Mouse (Mus musculus): ENCODE measurements around the gene Lce3d. TPM values are rescaled to one million over a fixed set of nuclear protein-coding genes. Genes with fewer than 3 reads are reported as not detected.
A peak's percentile ranks its signal among the peaks of the same experiment; 100 is the strongest.

Gene Lce3d
- not detected in 2 replicates for polyA plus RNA-seq (2015; fragmentation: Nextera tagmentation; extraction: Ambion mirVana)

GRCm38 (mm10) chr3:92957090-92957489, at the start of gene Lce3d:
TSS of gene Lce3d (plus strand) at chr3:92957390.
- H3K4me1 ChIP-seq: no peaks in the 10 kb centered on the region
- no peaks in the 10 kb centered on the region for H3K9me3 ChIP-seq
- no peaks in the 10 kb centered on the region for H3K36me3 ChIP-seq
- no peak within 1 kb of the TSS for H3K9ac ChIP-seq
- H3K27ac ChIP-seq: no peak within 1 kb of the TSS
- no peak for ATAC-seq (ENCODE audit: insufficient number of reproducible peaks, low FRiP score, low TSS enrichment, low read depth)
- no peaks in the 10 kb centered on the region for H3K27me3 ChIP-seq
- WGBS: 90% methylated on average over 1 of the region's 1 CpGs
- H3K4me3 ChIP-seq: no peak within 1 kb of the TSS
- no peak within 1 kb of the TSS for H3K4me2 ChIP-seq

- H3K4me1 ChIP-seq: no peaks in the 10 kb centered on the region
- H3K27me3 ChIP-seq: no peaks in the 10 kb centered on the region
- H3K36me3 ChIP-seq: no peaks in the 10 kb centered on the region
- H3K27ac ChIP-seq: no peak overlapping the region
- 25% methylated on average over 4 of the region's 4 CpGs for WGBS
- no peaks in the 10 kb centered on the region for H3K9me3 ChIP-seq
- ATAC-seq (ENCODE audit: insufficient number of reproducible peaks, low FRiP score, low TSS enrichment, low read depth): no peak
- H3K4me2 ChIP-seq: no peak overlapping the region
- no peak overlapping the region for H3K4me3 ChIP-seq
- no peak overlapping the region for H3K9ac ChIP-seq
These were observed 49.6 kb upstream of the Lce3d start for GRCm38 (mm10) chr3:92907571-92907970.

GRCm38 (mm10) chr3:92920364-92920763, 36.8 kb upstream of the Lce3d start:
- no peak overlapping the region for H3K27ac ChIP-seq
- ATAC-seq (ENCODE audit: insufficient number of reproducible peaks, low FRiP score, low TSS enrichment, low read depth): no peak
- H3K36me3 ChIP-seq: no peaks in the 10 kb centered on the region
- no peaks in the 10 kb centered on the region for H3K27me3 ChIP-seq
- no peak overlapping the region for H3K4me3 ChIP-seq
- H3K4me1 ChIP-seq: no peaks in the 10 kb centered on the region
- H3K9ac ChIP-seq: no peak overlapping the region
- H3K9me3 ChIP-seq: no peaks in the 10 kb centered on the region
- H3K4me2 ChIP-seq: no peak overlapping the region
- 57% methylated on average over 4 of the region's 4 CpGs for WGBS

GRCm38 (mm10) chr3:92926130-92926529, 31.1 kb upstream of the Lce3d start, which contains the start of gene Lce3a:
TSS of gene Lce3a (minus strand) at chr3:92926230.
- 67% methylated on average over 2 of the region's 2 CpGs for WGBS
- Histone ChIP-seq H3K9ac (no peak within 1 kb of the TSS), H3K36me3 (no peaks in the 10 kb centered on the region)

GRCm38 (mm10) chr3:92932679-92933078, 24.5 kb upstream of the Lce3d start, which contains the start of gene Lce3b:
TSS of gene Lce3b (plus strand) at chr3:92932979.
- Histone ChIP-seq H3K4me3 (no peak within 1 kb of the TSS), H3K4me1 (no peaks in the 10 kb centered on the region), H3K36me3 (no peaks in the 10 kb centered on the region), H3K27ac (no peak within 1 kb of the TSS), H3K27me3 (no peaks in the 10 kb centered on the region), H3K9me3 (no peaks in the 10 kb centered on the region), H3K9ac (no peak within 1 kb of the TSS), H3K4me2 (no peak within 1 kb of the TSS)
- 61% methylated on average over 2 of the region's 2 CpGs for WGBS
- ATAC-seq (ENCODE audit: insufficient number of reproducible peaks, low FRiP score, low TSS enrichment, low read depth): no peak

More at GRCm38 (mm10) chr3:92926130-92926529, 31.1 kb upstream of the Lce3d start, which contains the start of gene Lce3a:
- H3K27ac ChIP-seq: no peak within 1 kb of the TSS
- no peaks in the 10 kb centered on the region for H3K27me3 ChIP-seq
- no peak for ATAC-seq (ENCODE audit: insufficient number of reproducible peaks, low FRiP score, low TSS enrichment, low read depth)
- H3K4me2 ChIP-seq: no peak within 1 kb of the TSS
- H3K9me3 ChIP-seq: no peaks in the 10 kb centered on the region
- no peak within 1 kb of the TSS for H3K4me3 ChIP-seq
- H3K4me1 ChIP-seq: no peaks in the 10 kb centered on the region

- no peaks in the 10 kb centered on the region for H3K27me3 ChIP-seq
- no peak within 1 kb of the TSS for H3K4me3 ChIP-seq
- 59% methylated on average over 1 of the region's 1 CpGs for WGBS
- no peaks in the 10 kb centered on the region for H3K36me3 ChIP-seq
- H3K27ac ChIP-seq: no peak within 1 kb of the TSS
- H3K9ac ChIP-seq: no peak within 1 kb of the TSS
- H3K9me3 ChIP-seq: no peaks in the 10 kb centered on the region
- no peak for ATAC-seq (ENCODE audit: insufficient number of reproducible peaks, low FRiP score, low TSS enrichment, low read depth)
- no peaks in the 10 kb centered on the region for H3K4me1 ChIP-seq
- no peak within 1 kb of the TSS for H3K4me2 ChIP-seq
These were observed 13.0 kb upstream of the Lce3d start, which contains the start of gene Lce3c for GRCm38 (mm10) chr3:92944186-92944585. TSS of gene Lce3c (plus strand) at chr3:92944486.

- Histone ChIP-seq H3K27ac (no peak within 1 kb of the TSS), H3K36me3 (no peaks in the 10 kb centered on the region), H3K27me3 (no peaks in the 10 kb centered on the region), H3K4me1 (no peaks in the 10 kb centered on the region), H3K4me2 (no peak within 1 kb of the TSS), H3K9ac (no peak within 1 kb of the TSS), H3K4me3 (no peak within 1 kb of the TSS), H3K9me3 (no peaks in the 10 kb centered on the region)
- 91% methylated on average over 2 of the region's 2 CpGs for whole genome bisulfite sequencing
- no peak for ATAC-seq (ENCODE audit: insufficient number of reproducible peaks, low FRiP score, low TSS enrichment, low read depth)
These were observed 9.6 kb downstream of the Lce3d start, which contains the start of gene Lce3e for GRCm38 (mm10) chr3:92966761-92967160. TSS of gene Lce3e (plus strand) at chr3:92967061.

- Histone ChIP-seq H3K4me3 (no peak overlapping the region), H3K27ac (no peak overlapping the region), H3K27me3 (no peaks in the 10 kb centered on the region), H3K4me1 (no peaks in the 10 kb centered on the region), H3K9ac (no peak overlapping the region), H3K9me3 (no peaks in the 10 kb centered on the region), H3K36me3 (no peaks in the 10 kb centered on the region), H3K4me2 (no peak overlapping the region)
- no peak for ATAC-seq (ENCODE audit: insufficient number of reproducible peaks, low FRiP score, low TSS enrichment, low read depth)
- 74% methylated on average over 2 of the region's 2 CpGs for WGBS
These were observed 21.3 kb downstream of the Lce3d start for GRCm38 (mm10) chr3:92978484-92978883.

- ATAC-seq (ENCODE audit: insufficient number of reproducible peaks, low FRiP score, low TSS enrichment, low read depth): no peak
- Histone ChIP-seq H3K9me3 (no peaks in the 10 kb centered on the region), H3K36me3 (no peaks in the 10 kb centered on the region), H3K27me3 (no peaks in the 10 kb centered on the region), H3K27ac (no peak within 1 kb of the TSS), H3K9ac (no peak within 1 kb of the TSS), H3K4me1 (no peaks in the 10 kb centered on the region), H3K4me2 (no peak within 1 kb of the TSS), H3K4me3 (no peak within 1 kb of the TSS)
These were observed 34.7 kb downstream of the Lce3d start, which contains the start of gene Lce3f for GRCm38 (mm10) chr3:92991926-92992325. TSS of gene Lce3f (plus strand) at chr3:92992226.

GRCm38 (mm10) chr3:92998691-92999090, 41.5 kb downstream of the Lce3d start:
- H3K4me1 ChIP-seq: no peaks in the 10 kb centered on the region
- H3K9me3 ChIP-seq: no peaks in the 10 kb centered on the region
- H3K9ac ChIP-seq: no peak overlapping the region
- WGBS: 7% methylated on average over 7 of the region's 7 CpGs
- no peaks in the 10 kb centered on the region for H3K27me3 ChIP-seq
- no peak overlapping the region for H3K4me2 ChIP-seq
- H3K4me3 ChIP-seq: no peak overlapping the region
- no peak overlapping the region for H3K27ac ChIP-seq
- H3K36me3 ChIP-seq: no peaks in the 10 kb centered on the region
- ATAC-seq (ENCODE audit: insufficient number of reproducible peaks, low FRiP score, low TSS enrichment, low read depth): 0 out of 2 replicates have a peak, but pooled peaks have one; percentile 55

GRCm38 (mm10) chr3:93000621-93001020, 43.4 kb downstream of the Lce3d start:
- H3K4me1 ChIP-seq: no peaks in the 10 kb centered on the region
- no peak overlapping the region for H3K27ac ChIP-seq
- no peak for ATAC-seq (ENCODE audit: insufficient number of reproducible peaks, low FRiP score, low TSS enrichment, low read depth)
- WGBS: 74% methylated on average over 3 of the region's 3 CpGs
- H3K4me3 ChIP-seq: no peak overlapping the region
- H3K36me3 ChIP-seq: no peaks in the 10 kb centered on the region
- H3K9me3 ChIP-seq: no peaks in the 10 kb centered on the region
- H3K27me3 ChIP-seq: no peaks in the 10 kb centered on the region
- no peak overlapping the region for H3K9ac ChIP-seq
- no peak overlapping the region for H3K4me2 ChIP-seq

- WGBS: 73% methylated on average over 4 of the region's 4 CpGs
- ATAC-seq (ENCODE audit: insufficient number of reproducible peaks, low FRiP score, low TSS enrichment, low read depth): no peak
- Histone ChIP-seq H3K9me3 (no peaks in the 10 kb centered on the region), H3K27ac (no peak overlapping the region), H3K4me3 (no peak overlapping the region), H3K4me1 (no peaks in the 10 kb centered on the region), H3K36me3 (no peaks in the 10 kb centered on the region), H3K4me2 (no peak overlapping the region), H3K27me3 (no peaks in the 10 kb centered on the region), H3K9ac (no peak overlapping the region)
These were observed 45.7 kb downstream of the Lce3d start for GRCm38 (mm10) chr3:93002843-93003242.

All from limb, embryonic 15.5 days (tissue).